Mouse (Mus musculus) Patski (cell line): Measurements from ENCODE around the gene Sec13. TPM values are rescaled to one million over a fixed set of nuclear protein-coding genes. Genes with fewer than 3 reads are reported as not detected.

Experiments
- ATAC-seq: fragments of 100-300 bp; one replicate; pipeline ENCODE4 v1.8.0; 2021
- CTCF ChIA-PET: fragments of 350-600 bp; sonication (Branson Sonifier 250); formaldehyde crosslinking; loops from one replicate; lab custom pipeline; 2022; ENCODE audit warnings: inconsistent platforms; lab: Charles Lee
- POLR2A ChIA-PET: fragments of 350-600 bp; sonication (Branson Sonifier 250); formaldehyde crosslinking; loops from one replicate; lab custom pipeline; 2022; ENCODE audit warnings: antibody characterized with exemption, inconsistent platforms; lab: Charles Lee
- DNase-seq: peaks from one replicate; pipeline ENCODE4 v3.0.0-alpha.2; 2011; ENCODE audit warnings: low read depth, low spot score
- H3K27me3 ChIP-seq: fragments of 371-371 bp; one replicate; pipeline ENCODE4 v1.5.1; 2021
- CTCF ChIP-seq: fragments of 100-300 bp; IDR thresholded peaks from one replicate; pipeline ENCODE4 v1.5.1; 2021
- in situ Hi-C: fragments of 300-500 bp; cut with MboI; formaldehyde crosslinking; loops from 3 replicates; pipeline ENCODE4 v1.11.1; 2018; ENCODE audit warnings: low pct_unique_long_range_greater_than_20kb, mixed read lengths
- polyA plus RNA-seq: library from polyadenylated mRNA; unstranded; gene quantifications from one replicate; pipeline ENCODE4 v1.2.3, GENCODE M21; 2021

Sec13 gene
- polyA plus RNA-seq, 1 experiment from 2014 or later: 181 TPM

- in situ Hi-C loops: loop anchor here (5.0 kb wide), 1 partner anchor 208 kb away; the partner anchor contains the start of gene Creld1
- ChIA-PET CTCF (interaction anchor here (1.3 kb wide), 1 partner anchor 29 kb away, joined by 3 read pairs; the partner anchor contains the start of gene Ghrl), POLR2A (interaction anchor here (1.2 kb wide), 1 partner anchor 47 kb away, joined by 4 read pairs; no protein-coding TSS in a partner anchor)
- DNase-seq: peak; percentile 88
- ATAC-seq: peak; percentile 75
- H3K27me3 ChIP-seq: no peaks in the 10 kb centered on the region
- TF ChIP-seq CTCF: no peak
Observed at GRCm38 (mm10) chr6:113690400-113691083, 50.0 kb downstream of the Sec13 start.

- H3K27me3 ChIP-seq: no peaks in the 10 kb centered on the region
- in situ Hi-C loops: loop anchor here (5.0 kb wide), 1 partner anchor 208 kb away; the partner anchor contains the start of gene Creld1
- ChIA-PET CTCF (interaction anchor here (1.3 kb wide), 1 partner anchor 30 kb away, joined by 3 read pairs; the partner anchor contains the start of gene Ghrl), POLR2A (no interaction called here)
- peak; percentile 83 for DNase-seq
- ATAC-seq: peak; percentile 67
- TF ChIP-seq CTCF: no peak
Observed at GRCm38 (mm10) chr6:113690008-113690399, 50.5 kb downstream of the Sec13 start.

GRCm38 (mm10) chr6:113686551-113687125 lies 53.9 kb downstream of the Sec13 start:
- ChIA-PET CTCF (interaction anchor here (0.9 to 1.9 kb wide), 2 partner anchors 10 to 48 kb away, joined by 3 to 6 read pairs; partner anchors contain the start of genes Irak2 and Tatdn2), POLR2A (no interaction called here)
- DNase-seq (no peak), ATAC-seq (no peak)
- no peak for TF ChIP-seq CTCF
- in situ Hi-C loops: loop anchor here (5.0 kb wide), 1 partner anchor 49 kb away; the partner anchor contains the start of gene Irak2
- H3K27me3 ChIP-seq: no peaks in the 10 kb centered on the region

GRCm38 (mm10) chr6:113683081-113683825 lies 57.3 kb downstream of the Sec13 start:
- ATAC-seq: no peak
- ChIA-PET POLR2A (interaction anchor here (0.5 kb wide), 1 partner anchor 19 kb away, joined by 3 read pairs; no protein-coding TSS in a partner anchor), CTCF (no interaction called here)
- in situ Hi-C loops: no loop called here
- no peak for DNase-seq
- no peaks in the 10 kb centered on the region for H3K27me3 ChIP-seq
- TF ChIP-seq CTCF: no peak

GRCm38 (mm10) chr6:113681271-113681670 lies 59.3 kb downstream of the Sec13 start:
- TF ChIP-seq CTCF: no peak
- DNase-seq (no peak), ATAC-seq (peak; percentile 79)
- ChIA-PET CTCF (interaction anchor here (0.8 to 1.6 kb wide), 7 partner anchors 15 to 50 kb away, joined by 3 to 8 read pairs (median 4); partner anchors contain the start of gene Irak2), POLR2A (no interaction called here)
- H3K27me3 ChIP-seq: no peaks in the 10 kb centered on the region
- in situ Hi-C loops: no loop called here

- in situ Hi-C loops: no loop called here
- ATAC-seq: no peak
- TF ChIP-seq CTCF: no peak
- no peak for DNase-seq
- H3K27me3 ChIP-seq: no peaks in the 10 kb centered on the region
- CTCF ChIA-PET: interaction anchor here (1.2 to 3.2 kb wide), 2 partner anchors 21 to 42 kb away, joined by 4 to 17 read pairs; partner anchors contain the start of gene Irak2
- POLR2A ChIA-PET: no interaction called here
Observed at GRCm38 (mm10) chr6:113679993-113680566, 60.5 kb downstream of the Sec13 start.

GRCm38 (mm10) chr6:113678246-113679012 lies 62.1 kb downstream of the Sec13 start:
- ChIA-PET CTCF (interaction anchor here (3.2 kb wide), 1 partner anchor 40 kb away, joined by 17 read pairs; the partner anchor contains the start of gene Irak2), POLR2A (no interaction called here)
- in situ Hi-C loops: no loop called here

More at GRCm38 (mm10) chr6:113678246-113679012, 62.1 kb downstream of the Sec13 start:
- DNase-seq (no peak), ATAC-seq (no peak)
- no peaks in the 10 kb centered on the region for H3K27me3 ChIP-seq
- TF ChIP-seq CTCF: no peak

Other genes starting within 250 kb of the Sec13 start
- gene Prrt3, start 238.8 kb downstream of the Sec13 start, polyA plus RNA-seq: 0.63 TPM
- 162 TPM for gene Emc3, start 209.1 kb downstream of the Sec13 start, polyA plus RNA-seq
- 8.2 TPM for gene Fancd2, start 209.1 kb downstream of the Sec13 start, polyA plus RNA-seq
- gene Fancd2os, start 140.0 kb downstream of the Sec13 start, polyA plus RNA-seq: not detected
- gene Brk1, start 136.0 kb downstream of the Sec13 start, polyA plus RNA-seq: 167 TPM
- 29.5 TPM for gene Vhl, start 116.8 kb downstream of the Sec13 start, polyA plus RNA-seq
- gene Irak2, start 102.3 kb downstream of the Sec13 start, polyA plus RNA-seq: 34.6 TPM
- gene Tatdn2, start 43.7 kb downstream of the Sec13 start, polyA plus RNA-seq: 56.3 TPM
- 1.5 TPM for gene Ghrl, start 20.9 kb downstream of the Sec13 start, polyA plus RNA-seq